Mouse (Mus musculus) c-Kit-positive CD71-negative TER-119-negative erythroid progenitor cells, embryonic 14.5 days (primary cell): ENCODE results near the gene Gca.

ENCODE experiments used
- DNase-seq: peaks from one replicate; pipeline ENCODE4 v3.0.0-alpha.2; 2013; ENCODE audit warnings: low read depth

The Gca gene

GRCm38 (mm10) chr2:62664135-62664670, at the start of gene Gca:
Gene Gca, plus strand, starts transcription at chr2:62664285.
- DNase-seq: no peak

- DNase-seq: peak; percentile 32
Observed at GRCm38 (mm10) chr2:62618934-62619341, 45.1 kb upstream of the Gca start.

GRCm38 (mm10) chr2:62619679-62620078, 44.4 kb upstream of the Gca start:
- no peak for DNase-seq

GRCm38 (mm10) chr2:62623024-62623441, 41.1 kb upstream of the Gca start:
- no peak for DNase-seq

- DNase-seq: no peak
Observed at GRCm38 (mm10) chr2:62627728-62628127, 36.4 kb upstream of the Gca start.

GRCm38 (mm10) chr2:62628356-62628755, 35.7 kb upstream of the Gca start:
- no peak for DNase-seq

GRCm38 (mm10) chr2:62630446-62630845, 33.6 kb upstream of the Gca start:
- DNase-seq: no peak

- no peak for DNase-seq
Observed at GRCm38 (mm10) chr2:62639869-62640268, 24.2 kb upstream of the Gca start.

GRCm38 (mm10) chr2:62643405-62644305, 20.4 kb upstream of the Gca start:
- no peak for DNase-seq

GRCm38 (mm10) chr2:62644891-62645290, 19.2 kb upstream of the Gca start:
- no peak for DNase-seq

- no peak for DNase-seq
Observed at GRCm38 (mm10) chr2:62645475-62645874, 18.6 kb upstream of the Gca start.

- no peak for DNase-seq
Observed at GRCm38 (mm10) chr2:62646014-62646645, 18.0 kb upstream of the Gca start, which contains the start of gene Ifih1. Gene Ifih1, minus strand, starts transcription at chr2:62646255.

GRCm38 (mm10) chr2:62646671-62647289, 17.3 kb upstream of the Gca start:
- no peak for DNase-seq

- DNase-seq: no peak
Observed at GRCm38 (mm10) chr2:62651890-62652289, 12.2 kb upstream of the Gca start.

- no peak for DNase-seq
Observed at GRCm38 (mm10) chr2:62652466-62652865, 11.6 kb upstream of the Gca start.

GRCm38 (mm10) chr2:62654519-62655338, 9.4 kb upstream of the Gca start:
- DNase-seq: no peak

- DNase-seq: no peak
Observed at GRCm38 (mm10) chr2:62656072-62656471, 8.0 kb upstream of the Gca start.

- no peak for DNase-seq
Observed at GRCm38 (mm10) chr2:62660565-62660964, 3.5 kb upstream of the Gca start.

- no peak for DNase-seq
Observed at GRCm38 (mm10) chr2:62662560-62662959, 1.5 kb upstream of the Gca start.

- DNase-seq: no peak
Observed at GRCm38 (mm10) chr2:62664839-62665238, 754 bp downstream of the Gca start.

- DNase-seq: no peak
Observed at GRCm38 (mm10) chr2:62665536-62665935, 1.5 kb downstream of the Gca start.

GRCm38 (mm10) chr2:62669848-62670247, 5.8 kb downstream of the Gca start:
- DNase-seq: no peak
